Mouse (Mus musculus) left cerebral cortex, postnatal 4 days (tissue): ENCODE results near the gene Ampd2. TPM values are rescaled to one million over a fixed set of nuclear protein-coding genes. Genes with fewer than 3 reads are reported as not detected.

Experiments used
- DNase-seq: peaks from one replicate; pipeline ENCODE4 v3.0.0-alpha.2; 2022
- intact Hi-C: fragments of 180-260 bp; cut with DNase I; formaldehyde crosslinking; loops from one replicate; pipeline ENCODE4 v1.15.1; 2025
- total RNA-seq, 2 experiments: library from RNA; stranded (reverse); gene quantifications; 2 replicates each; pipeline ENCODE4 v1.2.3; 2021

The Ampd2 gene
- total RNA-seq, 2 experiments from 2014 or later = 65.3 to 75.4 TPM

DNA sequence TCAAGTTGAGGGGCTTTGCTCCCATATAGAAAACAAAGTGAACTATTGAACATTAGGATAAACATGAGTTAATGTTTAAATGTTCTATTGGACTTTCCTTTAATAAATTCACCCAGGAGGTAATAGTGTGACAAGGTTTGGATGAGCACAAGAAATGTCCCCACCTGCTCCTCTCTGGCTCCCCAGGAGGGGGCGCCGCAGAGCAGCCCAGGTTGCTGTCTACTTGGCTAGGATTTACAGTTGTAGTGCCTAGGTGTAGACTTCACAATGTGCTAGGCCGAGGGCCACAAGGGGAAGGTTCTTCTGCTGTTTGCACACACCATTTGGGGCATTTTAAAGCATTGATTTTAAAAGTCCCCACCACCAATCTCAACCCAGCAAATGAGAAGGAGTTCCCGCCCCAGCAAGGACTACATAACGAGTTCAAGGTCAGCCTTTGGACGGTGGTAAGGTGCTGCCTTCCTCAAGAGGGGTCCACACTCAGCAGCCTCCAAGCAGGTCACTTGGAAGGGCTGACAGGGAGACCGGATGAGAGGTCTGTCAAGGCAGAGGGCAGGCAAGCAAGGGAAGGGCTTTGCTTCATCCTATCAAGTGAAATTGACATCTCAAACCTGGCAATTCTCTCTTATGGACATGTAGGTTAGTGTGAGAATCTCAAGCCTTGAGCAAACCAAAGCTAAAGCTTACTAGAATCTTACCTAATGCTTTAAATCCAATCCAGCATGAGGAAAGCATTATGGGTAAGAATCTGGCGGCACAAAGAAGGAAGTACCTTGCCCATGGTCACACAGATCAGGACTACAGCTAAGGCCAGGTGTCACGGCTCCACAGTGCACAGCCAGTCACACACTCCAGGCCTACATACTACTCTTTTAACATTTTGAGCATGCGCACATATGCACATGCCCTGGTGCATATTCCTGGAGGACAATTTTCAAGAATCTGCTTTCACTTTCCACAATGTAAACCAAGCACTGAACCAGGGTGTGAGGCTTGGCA is 15.9 kb downstream of the Ampd2 start:
- intact Hi-C loops = loop anchor here (5.0 kb wide), 1 partner anchor 77 kb away; the partner anchor contains the start of gene Gnai3
- peak; percentile 58 for DNase-seq

DNA sequence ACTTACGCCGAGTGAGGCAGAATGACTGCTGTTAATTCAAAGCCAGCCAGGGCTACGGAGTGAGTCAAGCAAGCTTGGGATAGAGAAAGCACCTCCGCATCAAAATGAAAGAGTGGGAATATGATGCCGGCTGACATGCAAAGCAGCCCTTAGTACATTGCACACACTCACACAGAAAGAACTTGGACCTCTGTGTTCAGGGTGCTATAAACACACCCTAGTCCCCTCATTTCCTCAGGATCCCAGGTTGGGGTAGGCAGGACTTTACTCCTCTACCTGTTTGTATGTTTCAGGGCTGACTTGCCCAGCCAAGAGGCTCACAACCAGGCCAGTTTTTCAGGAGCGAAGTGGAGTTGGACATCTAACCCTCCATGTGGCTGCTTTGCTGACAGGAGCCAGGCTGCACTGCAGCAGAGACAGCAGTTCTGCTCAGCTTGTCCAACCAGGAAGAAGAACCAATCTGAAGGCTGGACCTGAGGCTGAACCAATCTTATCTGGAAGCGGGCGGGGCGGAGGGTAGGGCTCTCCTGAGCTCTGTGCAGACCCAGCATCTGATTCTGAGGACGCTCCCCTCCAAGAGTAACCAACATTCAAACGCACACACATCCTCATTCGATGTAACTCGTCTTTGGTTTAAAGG is 17.1 kb downstream of the Ampd2 start:
- intact Hi-C loops = no loop called here
- no peak for DNase-seq

DNA sequence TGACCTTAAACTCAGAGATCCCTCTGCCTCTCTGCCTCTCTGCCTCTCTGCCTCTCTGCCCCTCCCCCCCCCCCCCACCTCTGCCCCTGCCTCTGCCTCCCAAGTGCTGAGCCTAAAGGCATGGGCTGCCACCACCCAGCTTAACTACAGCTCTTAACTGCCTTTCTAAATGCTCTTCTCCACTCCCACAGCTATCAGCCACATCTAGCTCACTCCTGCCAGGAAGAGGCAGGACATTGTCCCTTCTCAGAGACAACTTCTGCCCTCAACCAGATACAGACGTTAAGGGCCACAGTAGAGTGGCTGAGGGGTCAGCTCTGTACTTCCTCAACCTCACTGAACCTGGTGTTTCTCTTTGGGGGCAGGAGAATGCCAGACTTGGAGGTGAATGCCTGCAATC is 17.6 kb downstream of the Ampd2 start:
- intact Hi-C loops = no loop called here
- no peak for DNase-seq

DNA sequence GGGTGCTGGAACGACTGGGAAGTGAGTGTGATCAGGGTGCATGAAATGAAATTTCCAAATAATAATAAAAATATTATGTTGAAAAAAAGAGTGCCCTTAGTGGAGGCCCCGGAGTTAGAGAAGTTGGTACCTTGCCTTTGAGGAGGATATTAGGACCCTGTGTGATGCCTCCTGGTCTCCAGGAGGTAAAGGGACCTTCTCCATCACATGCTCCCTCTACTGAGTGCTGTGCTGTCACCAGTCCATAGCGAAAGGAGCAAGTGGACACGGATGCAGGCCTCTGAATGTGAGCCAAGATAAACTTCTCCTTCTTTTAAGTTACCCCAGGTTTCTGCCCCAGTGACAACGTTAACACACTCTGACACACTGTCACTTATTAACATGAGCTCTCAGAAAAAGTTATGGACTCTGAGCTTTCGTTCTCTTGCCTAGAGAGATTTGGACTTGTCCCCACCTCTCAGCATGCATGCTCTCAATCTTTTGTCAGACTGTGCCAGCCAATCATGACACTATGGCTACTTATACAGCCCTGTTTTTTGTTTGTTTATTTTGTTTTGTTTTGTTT is 19.0 kb downstream of the Ampd2 start:
- intact Hi-C loops = no loop called here
- no peak for DNase-seq

DNA sequence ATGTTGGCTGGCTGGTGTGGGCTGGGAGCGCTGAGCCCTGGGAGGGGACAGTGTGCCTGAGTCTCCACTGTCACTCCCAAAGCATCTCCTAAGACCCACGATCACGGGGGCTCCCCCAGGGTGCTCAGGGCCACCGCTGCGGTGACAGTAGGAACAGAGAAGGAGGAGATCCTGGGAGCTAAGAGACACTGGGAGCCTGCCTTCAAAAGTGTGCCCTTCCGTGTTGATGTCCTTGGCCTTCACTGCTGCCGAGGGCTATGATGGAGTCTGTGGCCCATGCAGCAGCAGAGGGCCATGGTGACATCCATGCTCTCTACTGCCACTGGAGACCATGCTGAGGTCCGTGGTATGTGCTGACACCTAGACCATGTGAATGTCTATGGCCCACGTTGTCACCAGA is 20.9 kb downstream of the Ampd2 start:
- no peak for DNase-seq
- intact Hi-C loops = no loop called here

DNA sequence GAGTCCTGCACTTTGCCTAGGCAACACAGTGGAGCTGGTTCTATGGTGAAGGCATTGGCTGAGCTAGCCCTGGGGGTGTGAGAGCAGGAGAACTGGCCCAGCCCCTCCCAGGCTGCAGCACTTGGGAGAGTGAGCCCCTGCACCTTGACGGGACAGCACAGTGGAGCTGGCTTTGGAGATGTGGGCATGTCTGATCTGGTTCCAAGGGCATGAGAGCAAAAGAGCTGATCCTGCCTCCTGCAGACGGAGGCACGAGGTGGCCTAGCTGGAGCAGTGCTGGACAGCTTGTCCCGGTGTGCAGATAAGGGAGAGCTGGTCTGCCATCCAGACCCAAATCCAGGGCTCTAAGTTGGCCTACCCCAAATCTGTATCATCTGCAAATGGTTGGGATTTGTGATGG is 21.8 kb downstream of the Ampd2 start:
- intact Hi-C loops = loop anchor here (5.0 kb wide), 1 partner anchor 367 kb away; the partner anchor contains the start of gene Ahcyl1
- no peak for DNase-seq

DNA sequence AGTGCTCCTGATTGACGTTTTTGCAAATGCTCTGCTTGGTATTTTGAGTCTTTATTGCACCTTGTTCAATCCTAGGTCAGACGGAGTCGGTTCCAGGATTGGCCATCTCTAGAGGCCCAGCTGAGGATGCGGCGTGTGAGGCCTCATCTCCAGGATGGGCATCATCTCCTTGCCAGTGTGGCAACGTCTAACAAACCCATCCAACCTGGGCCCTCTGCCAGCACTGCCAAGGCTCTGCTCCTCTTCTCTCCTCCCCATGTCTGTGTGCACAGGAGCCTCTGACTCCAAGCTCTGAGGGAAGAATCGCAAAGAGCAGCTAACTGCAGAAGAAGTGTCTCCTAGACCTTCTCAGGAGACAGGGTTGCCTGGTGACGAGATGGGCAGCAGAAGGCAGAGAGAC is 23.8 kb downstream of the Ampd2 start:
- DNase-seq = no peak
- intact Hi-C loops = loop anchor here (5.0 kb wide), 1 partner anchor 365 kb away; the partner anchor contains the start of gene Ahcyl1

DNA sequence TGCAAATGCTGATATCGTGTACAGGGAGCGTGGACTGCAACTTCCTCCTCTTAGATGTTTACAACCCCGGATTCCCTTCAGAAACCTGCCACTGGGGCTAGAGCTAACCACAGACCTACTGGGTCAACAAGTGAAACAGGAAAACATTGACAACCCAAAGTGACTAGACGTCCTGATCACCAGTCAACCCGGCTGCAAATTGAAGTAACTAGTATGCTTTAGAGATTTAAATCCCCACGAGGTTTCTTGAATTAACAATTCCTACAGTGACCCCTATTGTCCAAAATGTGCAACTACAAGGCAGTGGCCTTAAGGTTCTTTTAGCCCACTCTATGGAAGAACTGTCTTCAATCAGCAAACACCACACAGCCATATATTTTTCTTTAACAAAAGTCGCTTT is 25.0 kb downstream of the Ampd2 start:
- DNase-seq = peak; percentile 31
- intact Hi-C loops = loop anchor here (2.0 to 5.0 kb wide), 2 partner anchors 195 to 364 kb away; partner anchors contain the start of gene Ahcyl1

DNA sequence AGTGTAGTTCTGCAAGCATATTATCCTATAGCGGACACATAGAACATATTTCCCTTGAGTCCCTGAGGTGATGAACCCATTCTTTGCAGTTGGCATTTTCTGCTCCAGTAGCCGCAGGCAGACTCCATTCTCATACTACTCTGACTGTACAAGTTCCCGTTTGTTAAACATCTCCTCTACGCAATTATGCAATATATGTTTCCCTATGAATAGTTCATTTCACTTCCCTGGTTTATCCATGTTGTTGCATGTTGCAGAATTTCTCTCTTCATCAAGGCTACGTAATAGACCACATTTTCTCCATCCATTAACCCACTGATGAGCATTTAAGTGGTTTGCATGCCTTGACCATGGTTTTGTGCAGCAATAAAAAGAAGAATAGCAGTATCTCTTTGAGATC is 36.0 kb downstream of the Ampd2 start:
- no peak for DNase-seq
- intact Hi-C loops = no loop called here

DNA sequence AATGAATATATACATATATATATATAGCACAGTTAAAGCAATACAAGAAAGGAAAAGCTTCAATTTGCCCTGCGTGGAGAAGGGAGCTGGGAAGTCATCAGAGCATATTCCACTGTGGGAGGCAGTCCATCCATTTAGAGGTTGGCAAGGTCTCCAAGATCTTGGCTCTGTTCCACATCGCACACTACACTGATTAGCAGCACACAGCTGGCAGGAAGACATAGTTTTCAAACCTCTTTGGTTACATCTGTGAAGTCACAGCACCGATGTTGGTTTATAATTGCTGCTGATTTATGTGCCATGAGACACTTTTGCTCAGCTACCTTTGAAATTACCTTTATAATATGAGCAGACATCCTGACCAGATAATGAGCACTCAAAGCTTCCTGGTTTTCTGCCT is 38.1 kb downstream of the Ampd2 start:
- intact Hi-C loops = no loop called here
- no peak for DNase-seq

DNA sequence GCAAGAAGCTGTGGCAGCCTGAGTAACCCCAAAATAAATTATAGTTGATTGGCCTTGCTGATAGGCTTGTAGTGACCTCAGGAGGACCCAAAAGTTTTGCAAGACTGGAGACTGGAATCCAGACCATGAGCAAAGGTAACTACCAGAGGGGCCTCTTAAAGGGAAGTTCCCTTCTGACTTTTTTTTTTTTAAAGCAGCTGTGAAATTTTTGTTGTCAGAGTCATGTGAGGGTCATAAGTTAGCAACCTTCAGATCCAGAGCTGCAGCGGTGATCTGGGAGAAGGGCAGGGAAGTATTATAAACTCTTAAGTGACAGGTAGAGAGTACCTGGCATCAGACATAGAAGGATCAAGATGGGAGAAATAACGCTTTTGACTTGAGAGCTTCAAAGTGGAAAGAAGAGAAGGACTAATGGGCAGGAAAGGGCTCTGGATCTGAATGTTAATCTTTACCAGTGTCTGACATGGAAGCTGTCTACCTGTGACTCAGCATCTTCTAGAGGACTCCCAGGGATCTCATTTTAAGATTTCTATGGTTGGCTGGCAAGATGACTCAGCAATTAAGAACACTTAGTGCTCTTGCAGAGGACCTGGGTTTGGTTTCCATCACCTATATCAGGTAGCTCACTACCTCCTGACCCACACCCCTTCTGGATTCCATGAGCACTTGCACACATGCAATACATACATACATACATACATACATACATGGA is 39.4 kb downstream of the Ampd2 start:
- intact Hi-C loops = no loop called here
- no peak for DNase-seq

DNA sequence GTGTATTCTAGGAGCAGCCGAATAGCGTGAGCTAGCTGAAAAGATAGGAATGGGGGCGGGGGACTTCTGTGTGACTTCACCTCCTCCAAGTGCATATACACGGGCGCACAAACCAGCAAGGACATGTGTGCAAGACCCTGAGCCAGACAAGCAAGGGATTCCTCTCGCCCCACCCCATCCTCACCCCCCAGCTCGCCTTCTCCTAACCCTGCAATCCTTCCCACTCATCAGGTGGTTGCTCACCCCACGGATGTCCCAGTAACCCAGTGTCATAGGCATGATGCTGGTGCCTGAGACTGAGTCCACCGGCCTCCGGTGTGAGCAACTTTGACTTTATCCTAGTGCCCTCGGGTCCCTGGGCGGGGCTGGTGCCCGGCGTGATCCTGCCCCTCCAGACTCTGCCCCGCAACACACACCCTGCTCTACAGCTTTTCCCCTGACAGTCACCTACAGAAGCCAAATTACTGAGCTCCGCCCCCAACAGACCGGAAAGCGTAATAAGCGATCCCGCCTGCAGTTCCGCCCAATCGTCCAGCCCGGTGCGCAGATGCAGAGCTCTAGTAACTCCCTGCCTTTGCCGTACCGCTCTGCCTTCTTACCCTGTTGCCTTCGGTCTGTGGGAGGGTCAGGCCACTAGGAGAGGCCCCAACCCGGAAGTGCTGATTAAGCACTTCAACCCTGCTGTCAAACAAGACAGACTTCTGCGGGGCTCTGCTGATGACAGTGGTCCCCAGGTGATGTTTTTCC is 41.9 kb downstream of the Ampd2 start, which contains the start of gene Gstm4:
Gene Gstm4, minus strand, starts transcription at position 501 of the 747 bp plus-strand sequence.
- intact Hi-C loops = no loop called here
- DNase-seq = peak; percentile 80

DNA sequence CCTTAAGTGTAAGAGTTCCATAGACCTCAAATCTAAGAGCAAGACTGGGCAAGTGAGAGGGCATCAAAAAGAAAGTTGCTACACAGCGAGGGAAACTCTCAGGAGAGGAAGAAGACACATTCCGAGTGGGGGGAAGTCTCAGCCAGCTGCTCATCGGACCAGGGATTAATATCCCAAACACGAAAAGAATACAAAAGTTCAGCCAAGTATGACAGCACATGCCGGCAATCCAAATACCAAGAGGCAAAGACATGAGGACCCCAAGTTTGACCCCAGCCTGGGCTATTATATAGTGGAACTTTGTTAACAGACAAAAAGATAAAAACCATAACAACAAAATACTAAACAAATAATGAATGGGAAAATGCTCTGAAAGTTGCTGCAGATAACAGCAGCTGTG is 53.3 kb downstream of the Ampd2 start:
- intact Hi-C loops = no loop called here
- no peak for DNase-seq

DNA sequence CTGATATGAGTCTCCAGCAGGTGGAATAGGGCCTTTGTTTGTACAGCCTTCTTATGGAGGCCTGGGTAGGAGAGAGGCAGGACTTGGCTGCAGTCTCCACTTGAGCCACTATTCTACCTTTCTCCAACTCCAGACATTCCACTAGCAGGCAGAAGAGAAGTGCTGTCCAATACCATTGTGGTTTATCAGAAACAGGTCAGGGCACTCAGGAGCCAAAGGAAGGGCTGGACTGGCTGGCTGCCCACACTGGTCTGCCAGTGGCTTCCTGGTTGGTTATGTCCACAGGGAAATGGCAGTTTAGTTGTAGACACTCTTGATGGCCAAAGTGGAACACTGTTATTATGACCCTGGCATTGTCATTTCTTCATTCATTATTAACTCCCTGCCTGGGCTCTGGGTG is 54.3 kb downstream of the Ampd2 start:
- no peak for DNase-seq
- intact Hi-C loops = no loop called here

DNA sequence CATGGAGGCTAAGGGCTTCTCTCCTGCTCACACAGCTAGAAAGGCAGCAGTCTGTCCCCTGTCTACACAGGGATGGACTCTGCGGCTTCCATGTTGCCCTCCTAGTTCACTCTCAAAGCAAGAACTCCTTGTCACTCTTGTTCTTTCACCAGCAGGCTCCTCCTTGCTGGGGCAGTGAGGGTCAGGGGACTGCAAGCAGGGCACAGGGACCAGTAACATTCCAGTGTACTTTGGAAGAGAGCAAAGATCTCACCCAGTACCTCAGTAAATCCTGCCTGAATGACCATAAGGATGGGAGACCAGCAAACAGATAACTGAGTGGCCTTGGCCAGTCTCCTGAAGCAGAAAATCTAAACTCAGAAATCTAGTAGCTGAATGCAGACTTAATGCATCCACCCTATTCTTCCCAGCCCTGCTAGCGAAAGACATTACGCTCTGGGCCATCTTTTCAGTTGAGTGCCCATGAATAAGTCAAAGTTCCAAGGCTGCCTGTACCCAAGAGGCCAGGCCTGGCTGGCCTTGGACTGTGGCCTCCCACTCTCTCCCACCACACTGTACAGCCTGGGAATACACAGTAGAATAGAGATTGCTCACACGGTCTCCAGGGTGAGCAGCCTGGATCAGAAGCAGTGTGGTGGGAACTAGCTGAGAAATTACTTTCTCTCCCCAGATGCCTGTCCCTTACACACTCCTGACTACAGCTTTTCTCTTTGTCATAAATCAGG is 57.6 kb downstream of the Ampd2 start:
- intact Hi-C loops = no loop called here
- no peak for DNase-seq

DNA sequence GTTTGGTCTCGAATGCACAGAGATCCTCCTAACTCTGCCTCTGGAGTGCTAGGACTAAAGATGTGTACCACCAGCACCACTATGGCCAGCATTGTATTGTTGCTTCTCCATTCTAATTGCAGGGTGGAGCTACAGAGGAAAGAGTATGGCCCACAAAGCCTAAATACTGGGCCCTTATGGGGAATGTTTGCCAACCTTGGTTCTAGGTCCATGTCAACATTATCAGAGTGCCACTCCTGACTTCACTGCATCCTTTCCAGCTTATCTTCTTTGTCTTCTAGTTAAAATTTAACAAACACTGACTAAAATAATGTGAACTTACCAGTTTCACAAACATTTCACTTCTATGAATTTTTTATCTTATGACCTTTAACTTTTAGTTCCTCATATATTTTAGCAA is 59.9 kb downstream of the Ampd2 start:
- intact Hi-C loops = no loop called here
- no peak for DNase-seq

DNA sequence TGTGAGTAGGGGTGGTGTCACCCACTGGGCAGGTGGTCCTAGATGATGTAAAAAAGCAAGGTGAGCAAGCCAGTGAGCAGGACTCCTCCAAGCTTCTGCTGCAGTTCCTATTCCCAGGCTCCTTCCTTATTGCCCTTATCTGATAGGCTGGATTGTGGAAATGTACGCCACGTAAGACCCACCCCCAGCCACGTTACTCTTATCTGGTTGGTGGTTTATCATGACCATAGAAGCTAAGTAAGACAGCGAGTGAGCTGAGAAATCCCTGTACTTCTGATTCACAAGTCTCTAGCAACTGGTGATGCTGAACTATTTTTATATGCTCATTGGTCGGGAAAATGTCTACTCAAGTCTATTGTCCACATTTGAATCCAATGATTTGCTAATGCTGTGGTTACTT is 60.4 kb downstream of the Ampd2 start:
- intact Hi-C loops = no loop called here
- no peak for DNase-seq

DNA sequence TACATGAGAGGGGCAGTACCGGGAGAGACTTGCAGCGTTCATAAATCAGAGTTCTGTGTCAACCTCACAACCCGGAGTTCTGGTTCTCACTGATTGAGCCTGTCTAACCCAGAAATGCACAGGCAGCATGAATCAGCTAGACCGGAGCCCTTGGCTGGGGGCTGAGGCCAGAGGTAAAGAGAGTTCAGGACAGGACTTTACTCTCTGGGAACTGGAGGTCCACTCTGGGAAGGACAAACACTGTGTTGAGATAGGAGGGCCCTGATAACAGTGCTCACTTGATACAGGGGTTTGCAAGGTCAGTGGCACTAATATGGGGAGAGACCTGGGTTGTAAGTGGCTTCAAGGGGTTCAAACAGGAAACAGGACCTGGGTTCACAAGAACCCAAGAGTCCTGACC is 61.1 kb downstream of the Ampd2 start:
- intact Hi-C loops = no loop called here
- DNase-seq = no peak
